Mouse (Mus musculus): ENCODE data around the gene Chd5.

The Chd5 gene

GRCm38 (mm10) chr4:152338419-152339292 is at the start of gene Chd5:
Chd5 (plus strand) TSS chr4:152338651.
- no peak for DNase-seq (ENCODE audit: low spot score)

- DNase-seq (ENCODE audit: low spot score), result no peak
These were observed 48.1 kb upstream of the Chd5 start for GRCm38 (mm10) chr4:152290385-152290784.

GRCm38 (mm10) chr4:152290991-152291390 is 47.5 kb upstream of the Chd5 start:
- no peak for DNase-seq (ENCODE audit: low spot score)

GRCm38 (mm10) chr4:152291562-152291961 is 46.9 kb upstream of the Chd5 start, which contains the start of gene Hes3:
Hes3 (minus strand) TSS chr4:152291662.
- DNase-seq (ENCODE audit: low spot score), result no peak

GRCm38 (mm10) chr4:152292102-152292765 is 46.2 kb upstream of the Chd5 start:
- no peak for DNase-seq (ENCODE audit: low spot score)

GRCm38 (mm10) chr4:152294188-152294929 is 44.1 kb upstream of the Chd5 start:
- DNase-seq (ENCODE audit: low spot score), result no peak

GRCm38 (mm10) chr4:152295916-152296315 is 42.5 kb upstream of the Chd5 start:
- no peak for DNase-seq (ENCODE audit: low spot score)

- DNase-seq (ENCODE audit: low spot score), result no peak
These were observed 42.1 kb upstream of the Chd5 start for GRCm38 (mm10) chr4:152296371-152296770.

GRCm38 (mm10) chr4:152296874-152297861 is 41.3 kb upstream of the Chd5 start, which contains the start of gene Icmt:
Icmt (plus strand) TSS chr4:152297227.
- DNase-seq (ENCODE audit: low spot score), result peak; percentile 99

- DNase-seq (ENCODE audit: low spot score), result no peak
These were observed 39.6 kb upstream of the Chd5 start for GRCm38 (mm10) chr4:152298836-152299235.

GRCm38 (mm10) chr4:152300375-152300774 is 38.1 kb upstream of the Chd5 start:
- DNase-seq (ENCODE audit: low spot score), result no peak

GRCm38 (mm10) chr4:152302012-152302411 is 36.4 kb upstream of the Chd5 start:
- DNase-seq (ENCODE audit: low spot score), result no peak

GRCm38 (mm10) chr4:152303172-152303571 is 35.3 kb upstream of the Chd5 start:
- DNase-seq (ENCODE audit: low spot score), result no peak

GRCm38 (mm10) chr4:152304685-152305084 is 33.8 kb upstream of the Chd5 start:
- DNase-seq (ENCODE audit: low spot score), result no peak

GRCm38 (mm10) chr4:152305991-152306390 is 32.5 kb upstream of the Chd5 start:
- DNase-seq (ENCODE audit: low spot score), result no peak

GRCm38 (mm10) chr4:152307542-152307941 is 30.9 kb upstream of the Chd5 start:
- no peak for DNase-seq (ENCODE audit: low spot score)

GRCm38 (mm10) chr4:152312186-152312585 is 26.3 kb upstream of the Chd5 start:
- no peak for DNase-seq (ENCODE audit: low spot score)

GRCm38 (mm10) chr4:152313211-152313632 is 25.2 kb upstream of the Chd5 start:
- DNase-seq (ENCODE audit: low spot score), result peak; percentile 32

GRCm38 (mm10) chr4:152313934-152314333 is 24.5 kb upstream of the Chd5 start:
- no peak for DNase-seq (ENCODE audit: low spot score)

- no peak for DNase-seq (ENCODE audit: low spot score)
These were observed 22.8 kb upstream of the Chd5 start for GRCm38 (mm10) chr4:152315498-152316213.

All from yolk sac, embryonic 10.5 days (tissue).